Mouse (Mus musculus) lung, postnatal 0 days (tissue): Measurements from ENCODE around the gene Cd79a. TPM values are rescaled to one million over a fixed set of nuclear protein-coding genes. Genes with fewer than 3 reads are reported as not detected.

Experiments used
- ATAC-seq: fragments of 200-750 bp; cut with Nextera tagmentation; 2 replicates; pipeline ENCODE4 v1.8.0; 2017; ENCODE audit warnings: moderate library complexity
- DNase-seq: peaks from one replicate; pipeline ENCODE4 v3.0.0-alpha.2; 2016; ENCODE audit warnings: low spot score
- H3K27ac ChIP-seq: fragments of 300-500 bp; sonication (generic); 2 replicates; pipeline ENCODE4 v1.5.1; 2014; ENCODE audit warnings: antibody characterized with exemption, mild to moderate bottlenecking, low read length, mixed read lengths
- H3K27me3 ChIP-seq: fragments of 300-500 bp; sonication (generic); replicated peaks from 2 replicates; pipeline ENCODE4 v1.6.1; 2014; ENCODE audit warnings: low read length, mixed read lengths; ENCODE audit not compliant: insufficient read depth
- H3K36me3 ChIP-seq: fragments of 300-500 bp; sonication (generic); 2 replicates; pipeline ENCODE4 v1.6.1; 2014; ENCODE audit warnings: low read length, mixed read lengths; ENCODE audit not compliant: insufficient read depth
- H3K4me1 ChIP-seq: fragments of 300-500 bp; sonication (generic); 2 replicates; pipeline ENCODE4 v1.6.1; 2014; ENCODE audit warnings: antibody characterized with exemption, low read depth, low read length, mixed read lengths; ENCODE audit not compliant: insufficient read depth
- H3K4me2 ChIP-seq: fragments of 300-500 bp; sonication (generic); replicated peaks from 2 replicates; pipeline ENCODE4 v1.6.1; 2014; ENCODE audit warnings: low read depth, mild to moderate bottlenecking, low read length, moderate library complexity, mixed read lengths
- H3K4me3 ChIP-seq: fragments of 300-500 bp; sonication (generic); 2 replicates; pipeline ENCODE4 v1.5.1; 2014; ENCODE audit warnings: low read depth, low read length
- H3K9ac ChIP-seq: fragments of 300-500 bp; sonication (generic); replicated peaks from 2 replicates; pipeline ENCODE4 v1.6.1; 2014; ENCODE audit warnings: low read depth, mild to moderate bottlenecking
- H3K9me3 ChIP-seq: fragments of 300-500 bp; sonication (generic); 2 replicates; pipeline ENCODE4 v1.6.1; 2016; ENCODE audit warnings: low read length, mixed read lengths
- CTCF ChIP-seq: IDR thresholded peaks from 2 replicates; pipeline ENCODE4 v1.5.1; 2016; ENCODE audit warnings: antibody characterized with exemption, mild to moderate bottlenecking
- EP300 ChIP-seq: IDR thresholded peaks from 2 replicates; pipeline ENCODE4 v1.6.1; 2016; ENCODE audit warnings: antibody characterized with exemption, mild to moderate bottlenecking, control low read depth
- WGBS: fragments of 180-500 bp; shearing (Covaris S2); extraction: QIAGEN DNeasy Blood & Tissue Kit; methylation state at CpG from one replicate; pipeline ENCODE4 v1.1.7; 2014; 5-methylcytosine and 5-hydroxymethylcytosine counted together
- polyA plus RNA-seq: library from polyadenylated mRNA; unstranded; fragments of >200 nt; fragmentation: Nextera tagmentation; extraction: Ambion mirVana; gene quantifications from 2 replicates; pipeline ENCODE4 v1.2.1, GENCODE M21; 2015

Gene Cd79a
- polyA plus RNA-seq, 1 experiment from 2014 or later = 3.2 TPM

GRCm38 (mm10) chr7:24884693-24885291, 12.4 kb upstream of the Cd79a start:
- peak overlapping the region; percentile 98 for H3K9ac ChIP-seq
- ATAC-seq (no peak), DNase-seq (peak; percentile 64)
- TF ChIP-seq CTCF (0 out of 2 replicates have a peak, but pooled peaks have one; percentile 2), EP300 (no peak)
- peak overlapping the region; percentile 58 for H3K4me2 ChIP-seq
- H3K9me3 ChIP-seq = no peaks in the 10 kb centered on the region
- peaks cover 25% of the 10 kb centered on the region for H3K36me3 ChIP-seq
- peaks cover 22% of the 10 kb centered on the region for H3K4me1 ChIP-seq
- H3K4me3 ChIP-seq = peak overlapping the region; percentile 89
- under 1% methylated on average over 47 of the region's 47 CpGs for WGBS
- no peaks in the 10 kb centered on the region for H3K27me3 ChIP-seq
- H3K27ac ChIP-seq = peak overlapping the region; percentile 96

- Histone ChIP-seq H3K36me3 (peaks cover 25% of the 10 kb centered on the region), H3K27ac (peak overlapping the region; percentile 96), H3K9me3 (no peaks in the 10 kb centered on the region), H3K27me3 (no peaks in the 10 kb centered on the region), H3K4me3 (peak overlapping the region; percentile 89), H3K9ac (peak overlapping the region; percentile 98), H3K4me2 (peak overlapping the region; percentile 58), H3K4me1 (peaks cover 22% of the 10 kb centered on the region)
- no peak for TF ChIP-seq EP300
- TF ChIP-seq CTCF = no peak
- WGBS = 20% methylated on average over 12 of the region's 12 CpGs
- no peak for DNase-seq
- ATAC-seq = no peak
Observed at GRCm38 (mm10) chr7:24885468-24886307, 11.5 kb upstream of the Cd79a start.

- no peak for ATAC-seq
- WGBS = 20% methylated on average over 4 of the region's 4 CpGs
- Histone ChIP-seq H3K4me3 (peak overlapping the region; percentile 89), H3K9me3 (no peaks in the 10 kb centered on the region), H3K4me1 (peaks cover 22% of the 10 kb centered on the region), H3K27me3 (no peaks in the 10 kb centered on the region), H3K9ac (peak overlapping the region; percentile 98), H3K27ac (peak overlapping the region; percentile 96), H3K36me3 (peaks cover 25% of the 10 kb centered on the region), H3K4me2 (peak overlapping the region; percentile 58)
- peak; percentile 44 for DNase-seq
- TF ChIP-seq CTCF (no peak), EP300 (no peak)
Observed at GRCm38 (mm10) chr7:24886308-24886633, 10.9 kb upstream of the Cd79a start.

GRCm38 (mm10) chr7:24887096-24887495, 10.1 kb upstream of the Cd79a start:
- peak overlapping the region; percentile 98 for H3K9ac ChIP-seq
- whole genome bisulfite sequencing = 60% methylated on average over 4 of the region's 4 CpGs
- peaks cover 25% of the 10 kb centered on the region for H3K36me3 ChIP-seq
- H3K4me1 ChIP-seq = peaks cover 22% of the 10 kb centered on the region
- DNase-seq (no peak), ATAC-seq (no peak)
- 0 out of 2 replicates have a peak overlapping the region, but pooled peaks have one; percentile 96 for H3K27ac ChIP-seq
- H3K4me3 ChIP-seq = no peak overlapping the region
- peak overlapping the region; percentile 58; the same call in 1 of the 2 replicates for H3K4me2 ChIP-seq
- no peaks in the 10 kb centered on the region for H3K9me3 ChIP-seq
- TF ChIP-seq CTCF = no peak
- H3K27me3 ChIP-seq = no peaks in the 10 kb centered on the region

- H3K9me3 ChIP-seq = no peaks in the 10 kb centered on the region
- DNase-seq (no peak), ATAC-seq (no peak)
- WGBS = 66% methylated on average over 6 of the region's 6 CpGs
- H3K36me3 ChIP-seq = peaks cover 25% of the 10 kb centered on the region
- no peak overlapping the region for H3K9ac ChIP-seq
- TF ChIP-seq CTCF (no peak), EP300 (no peak)
- peaks cover 22% of the 10 kb centered on the region for H3K4me1 ChIP-seq
- peak overlapping the region; percentile 75 for H3K27ac ChIP-seq
- H3K4me2 ChIP-seq = no peak overlapping the region
- no peaks in the 10 kb centered on the region for H3K27me3 ChIP-seq
- no peak overlapping the region for H3K4me3 ChIP-seq
Observed at GRCm38 (mm10) chr7:24889431-24890220, 7.6 kb upstream of the Cd79a start.
